Mouse (Mus musculus) bone marrow, adult 2 months (tissue): ENCODE measurements around the gene Dnah7a.
"Not testable (repeated sequence)": the region's sequence is repeated elsewhere in the genome, so short reads cannot be mapped to it uniquely, and the experiment has no call there.

Source experiments
- CTCF ChIP-seq: fragments of 200-500 bp; IDR thresholded peaks from 2 replicates; pipeline ENCODE4 v1.5.1; 2011; ENCODE audit warnings: low read length, control low read depth; ENCODE audit not compliant: control insufficient read depth, insufficient read depth
- POLR2A ChIP-seq: fragments of 200-500 bp; IDR thresholded peaks from 2 replicates; pipeline ENCODE4 v1.6.1; 2011; ENCODE audit warnings: low read depth, mild to moderate bottlenecking, control low read depth, low read length, borderline replicate concordance; ENCODE audit not compliant: control insufficient read depth

GRCm38 (mm10) chr1:53538356-53538755 lies 168.2 kb downstream of the Dnah7a start:
- TF ChIP-seq CTCF, POLR2A: not testable (repeated sequence)
